21 mouse cellular contexts compared by ENCODE assay signal in genomic region chr3:138129110-138129509, GRCm38 (mm10). TPM values are rescaled to one million over a fixed set of nuclear protein-coding genes. Genes with fewer than 3 reads are reported as not detected.
A peak's percentile ranks its signal among the peaks of the same experiment; 100 is the strongest.
DNase-seq lines count a peak whose midpoint lies in the region; ATAC-seq and TF ChIP-seq lines count a peak whose summit lies in the region.
"Had no signal": no experiment of that assay in that cellular context is flagged by ENCODE, and none has a peak within 500 bp of the region (broad histone marks: within the 10 kb centered on the region; RNA-seq: fewer than 3 reads in every experiment).

No protein-coding gene starts in this region.

- H3K4me2 ChIP-seq in intestine, postnatal 0 days (replicated peaks; ENCODE audit: low read depth): peak overlapping the region; percentile 61
- peak overlapping the region; percentile 39 for H3K4me2 ChIP-seq in liver, embryonic 14.5 days (ENCODE audit: low read depth)
- H3K4me2 ChIP-seq: embryonic facial prominence, embryonic 15.5 days; forebrain, embryonic 12.5 days; heart, embryonic 12.5 days; hindbrain, embryonic 12.5 days had no signal

- TF ChIP-seq POLR2A in small intestine, adult 2 months (IDR thresholded peaks at IDR 0.05; ENCODE audit: low read depth, low read length): no peak

- 75% methylated on average over 6 of the region's 6 CpGs for WGBS in heart, embryonic 10.5 days
- WGBS in intestine, postnatal 0 days: 46% methylated on average over 6 of the region's 6 CpGs
- 64% methylated on average over 6 of the region's 6 CpGs for WGBS in liver, embryonic 14.5 days (ENCODE audit: insufficient replicate concordance)
- 50% methylated on average over 6 of the region's 6 CpGs for WGBS in small intestine, adult 2 months

- peak overlapping the region; percentile 43 for H3K9ac ChIP-seq in intestine, postnatal 0 days (ENCODE audit: low read depth, low read length)
- H3K9ac ChIP-seq in liver, embryonic 14.5 days (replicated peaks): no peak overlapping the region
- H3K9ac ChIP-seq: embryonic facial prominence, embryonic 15.5 days; forebrain, embryonic 12.5 days; heart, embryonic 12.5 days; hindbrain, embryonic 12.5 days had no signal

- ATAC-seq in intestine, postnatal 0 days: peak; percentile 50
- ATAC-seq in liver, embryonic 14.5 days (ENCODE audit: insufficient read depth): no peak
- ATAC-seq: forebrain, embryonic 16.5 days had no signal

- no peak for DNase-seq in heart, embryonic 10.5 days (ENCODE audit: low spot score)
- DNase-seq in heart, postnatal 10 days: no peak
- DNase-seq in liver, embryonic 14.5 days (ENCODE audit: low read depth in 3 of 3, low spot score in 3 of 3): no peak
- no peak for DNase-seq in thymus, postnatal 14 days
- DNase-seq in right cerebral cortex, postnatal 36 days (ENCODE audit: low spot score in 2 of 2): no peak
- no peak for DNase-seq in lung, postnatal 25 days (ENCODE audit: low spot score)
- DNase-seq: adrenal gland, postnatal 10 days; cerebellum, adult 11 months; cerebellum, adult 8-10 months; cerebellum, postnatal 14 days; embryo, embryonic 11 days; gastrocnemius, postnatal 14 days; heart, adult 2 months; heart, postnatal 36 days had no signal

- H3K9me3 ChIP-seq in heart, embryonic 10.5 days: no peaks in the 10 kb centered on the region
- no peaks in the 10 kb centered on the region for H3K9me3 ChIP-seq in intestine, postnatal 0 days (ENCODE audit: control insufficient read depth)
- H3K9me3 ChIP-seq in liver, embryonic 14.5 days (ENCODE audit: control insufficient read depth, low read length): no peaks in the 10 kb centered on the region
- H3K9me3 ChIP-seq: embryonic facial prominence, embryonic 15.5 days; forebrain, embryonic 12.5 days; heart, embryonic 12.5 days; hindbrain, embryonic 12.5 days had no signal

- no peaks in the 10 kb centered on the region for H3K36me3 ChIP-seq in heart, embryonic 10.5 days
- peaks cover 9% of the 10 kb centered on the region for H3K36me3 ChIP-seq in intestine, postnatal 0 days (ENCODE audit: control insufficient read depth, insufficient read depth)
- no peaks in the 10 kb centered on the region for H3K36me3 ChIP-seq in liver, embryonic 14.5 days (replicated peaks; ENCODE audit: control insufficient read depth, insufficient read depth, low read depth)
- H3K36me3 ChIP-seq in small intestine, adult 2 months (ENCODE audit: control insufficient read depth, insufficient read depth, low read length): peaks cover 30% of the 10 kb centered on the region
- H3K36me3 ChIP-seq: embryonic facial prominence, embryonic 15.5 days; forebrain, embryonic 12.5 days; heart, embryonic 12.5 days; hindbrain, embryonic 12.5 days had no signal

- TF ChIP-seq EP300 in liver, embryonic 14.5 days (IDR thresholded peaks at IDR 0.05; ENCODE audit: low read depth): no peak

- no peaks in the 10 kb centered on the region for H3K27me3 ChIP-seq in heart, embryonic 10.5 days (ENCODE audit: insufficient read depth, poor library complexity, severe bottlenecking)
- H3K27me3 ChIP-seq in intestine, postnatal 0 days (replicated peaks; ENCODE audit: control insufficient read depth, insufficient read depth, low read length): no peaks in the 10 kb centered on the region
- H3K27me3 ChIP-seq in liver, embryonic 14.5 days (ENCODE audit: control insufficient read depth, insufficient read depth, low read length): no peaks in the 10 kb centered on the region
- no peaks in the 10 kb centered on the region for H3K27me3 ChIP-seq in small intestine, adult 2 months (ENCODE audit: control insufficient read depth, insufficient read depth, low read length)
- H3K27me3 ChIP-seq: embryonic facial prominence, embryonic 15.5 days; forebrain, embryonic 12.5 days; heart, embryonic 12.5 days; hindbrain, embryonic 12.5 days had no signal

- intact Hi-C loops in heart, postnatal 10 days (cut with DNase I): no loop called here

- 0 out of 2 replicates have a peak overlapping the region, but pooled peaks have one; percentile 1 for H3K4me3 ChIP-seq in heart, embryonic 10.5 days
- H3K4me3 ChIP-seq in intestine, postnatal 0 days (ENCODE audit: low read depth, low read length): peak overlapping the region; percentile 54
- peak overlapping the region in 1 of 2 experiments; percentile 40; a peak in 1 of 4 replicates for H3K4me3 ChIP-seq in liver, embryonic 14.5 days (ENCODE audit: insufficient read depth in 1 of 2, low read depth in 2 of 2, low read length in 2 of 2)
- H3K4me3 ChIP-seq in small intestine, adult 2 months (ENCODE audit: low read depth, low read length): peak overlapping the region; percentile 78
- H3K4me3 ChIP-seq: embryonic facial prominence, embryonic 15.5 days; forebrain, embryonic 12.5 days; heart, adult 2 months; heart, embryonic 12.5 days; hindbrain, embryonic 12.5 days had no signal

- H3K27ac ChIP-seq in heart, embryonic 10.5 days: peak overlapping the region; percentile 62
- peak overlapping the region; percentile 93 for H3K27ac ChIP-seq in intestine, postnatal 0 days (ENCODE audit: low read depth, low read length)
- no peak overlapping the region for H3K27ac ChIP-seq in liver, embryonic 14.5 days
- peak overlapping the region; percentile 82 for H3K27ac ChIP-seq in small intestine, adult 2 months (ENCODE audit: insufficient read depth, low read depth, low read length)
- H3K27ac ChIP-seq: embryonic facial prominence, embryonic 15.5 days; forebrain, embryonic 12.5 days; heart, adult 2 months; hindbrain, embryonic 12.5 days had no signal

- TF ChIP-seq CTCF in intestine, postnatal 0 days (IDR thresholded peaks at IDR 0.05; ENCODE audit: low read depth): no peak
- TF ChIP-seq CTCF in liver, embryonic 14.5 days (IDR thresholded peaks at IDR 0.05; ENCODE audit: low read depth): no peak
- no peak for TF ChIP-seq CTCF in small intestine, adult 2 months (IDR thresholded peaks at IDR 0.05; ENCODE audit: extremely low read depth, insufficient read length, insufficient replicate concordance, low read depth, low read length)

- peaks cover 21% of the 10 kb centered on the region for H3K4me1 ChIP-seq in heart, embryonic 10.5 days
- no peaks in the 10 kb centered on the region for H3K4me1 ChIP-seq in intestine, postnatal 0 days (replicated peaks; ENCODE audit: control insufficient read depth, insufficient read depth, low read length)
- H3K4me1 ChIP-seq in liver, embryonic 14.5 days (replicated peaks; ENCODE audit: control insufficient read depth in 2 of 2, insufficient read depth in 2 of 2, low read length in 1 of 2): peaks cover 0 to 9% of the 10 kb centered on the region in 2 experiments; a peak in 2 of 4 replicates
- H3K4me1 ChIP-seq in small intestine, adult 2 months (ENCODE audit: control insufficient read depth, insufficient read depth, insufficient read length, low read length): peaks cover 14% of the 10 kb centered on the region; the same call in 1 of the 2 replicates
- H3K4me1 ChIP-seq: embryonic facial prominence, embryonic 15.5 days had no signal

RNA-seq across cellular contexts. Expression of gene Trmt10a, which starts 14.1 kb away (rescaled TPM):
- polyA plus RNA-seq in heart, embryonic 10.5 days (2016; fragmentation: Nextera tagmentation; extraction: Ambion mirVana): 12.7 and 13.7 TPM in 2 replicates
- total RNA-seq in heart, postnatal 10 days (2021): 1 to 10 TPM; 3.2 to 4.3 TPM
- polyA plus RNA-seq in intestine, postnatal 0 days (2015; fragmentation: Nextera tagmentation; extraction: Ambion mirVana): 4.3 and 4.7 TPM in 2 replicates
- polyA plus RNA-seq in liver, embryonic 14.5 days (2012; rRNA removed): 2.0 and 3.3 TPM in 2 replicates
- polyA plus RNA-seq in liver, embryonic 14.5 days (2014; fragmentation: Nextera tagmentation; extraction: Ambion mirVana): 5.2 and 5.6 TPM in 2 replicates
- 0.14 and 0.24 TPM in 2 replicates for polyA plus RNA-seq in small intestine, adult 2 months (2012; rRNA removed)

RNA-seq across cellular contexts. Expression of gene Mttp, which starts 15.7 kb away (rescaled TPM):
- polyA plus RNA-seq in heart, embryonic 10.5 days (2016; fragmentation: Nextera tagmentation; extraction: Ambion mirVana): 9.0 and 19.0 TPM in 2 replicates
- 1 to 10 TPM; 8.4 to 9.0 TPM for total RNA-seq in heart, postnatal 10 days (2021)
- 930 and 998 TPM in 2 replicates for polyA plus RNA-seq in intestine, postnatal 0 days (2015; fragmentation: Nextera tagmentation; extraction: Ambion mirVana)
- 11.2 and 16.0 TPM in 2 replicates for polyA plus RNA-seq in liver, embryonic 14.5 days (2012; rRNA removed)
- polyA plus RNA-seq in liver, embryonic 14.5 days (2014; fragmentation: Nextera tagmentation; extraction: Ambion mirVana): 30.7 and 34.8 TPM in 2 replicates
- 60.5 and 108 TPM in 2 replicates for polyA plus RNA-seq in small intestine, adult 2 months (2012; rRNA removed)
